Mouse (Mus musculus): ENCODE results near the gene Tiam1.

Tiam1 gene

GRCm38 (mm10) chr16:89773657-89774552, 369.7 kb downstream of the Tiam1 start:
- DNase-seq: peak; percentile 57

- DNase-seq: no peak
Observed at GRCm38 (mm10) chr16:89765919-89766318, 377.6 kb downstream of the Tiam1 start.

- DNase-seq: no peak
Observed at GRCm38 (mm10) chr16:89765470-89765869, 378.1 kb downstream of the Tiam1 start.

GRCm38 (mm10) chr16:89763812-89764211, 379.8 kb downstream of the Tiam1 start:
- DNase-seq: no peak

- DNase-seq: no peak
Observed at GRCm38 (mm10) chr16:89762523-89762922, 381.0 kb downstream of the Tiam1 start.

GRCm38 (mm10) chr16:89762096-89762495, 381.5 kb downstream of the Tiam1 start:
- DNase-seq: no peak

GRCm38 (mm10) chr16:89757384-89757783, 386.2 kb downstream of the Tiam1 start:
- no peak for DNase-seq

- DNase-seq: no peak
Observed at GRCm38 (mm10) chr16:89754709-89755108, 388.9 kb downstream of the Tiam1 start.

- DNase-seq: no peak
Observed at GRCm38 (mm10) chr16:89747864-89748263, 395.7 kb downstream of the Tiam1 start.

GRCm38 (mm10) chr16:89739559-89739958, 404.0 kb downstream of the Tiam1 start:
- no peak for DNase-seq

GRCm38 (mm10) chr16:89738963-89739362, 404.6 kb downstream of the Tiam1 start:
- DNase-seq: no peak

All from kidney, adult 11 months (tissue).